Mouse (Mus musculus) fibroblast of lung, adult 2 months (primary cell): Measurements from ENCODE around the gene Dpm3.
"Not testable (repeated sequence)": the region's sequence is repeated elsewhere in the genome, so short reads cannot be mapped to it uniquely, and the experiment has no call there.

Experiments used
- DNase-seq: peaks from one replicate; pipeline ENCODE4 v3.0.0-alpha.2; 2011; ENCODE audit warnings: low read depth

The Dpm3 gene

GRCm38 (mm10) chr3:89259076-89259475 lies at the start of gene Dpm3:
Gene Dpm3, plus strand, starts transcription at chr3:89259358.
- DNase-seq = no peak

- no peak for DNase-seq
Measured at GRCm38 (mm10) chr3:89209731-89210130, 49.4 kb upstream of the Dpm3 start.

- no peak for DNase-seq
Measured at GRCm38 (mm10) chr3:89210162-89210561, 49.0 kb upstream of the Dpm3 start.

GRCm38 (mm10) chr3:89210731-89211130 lies 48.4 kb upstream of the Dpm3 start:
- DNase-seq = no peak

- peak; percentile 61 for DNase-seq
Measured at GRCm38 (mm10) chr3:89213803-89214530, 45.2 kb upstream of the Dpm3 start.

- DNase-seq = no peak
Measured at GRCm38 (mm10) chr3:89214681-89215411, 44.3 kb upstream of the Dpm3 start, which contains the start of gene Thbs3. Gene Thbs3, plus strand, starts transcription at chr3:89215180.

- peak; percentile 61 for DNase-seq
Measured at GRCm38 (mm10) chr3:89215853-89216252, 43.3 kb upstream of the Dpm3 start.

GRCm38 (mm10) chr3:89216407-89216806 lies 42.8 kb upstream of the Dpm3 start:
- DNase-seq = not testable (repeated sequence)

- no peak for DNase-seq
Measured at GRCm38 (mm10) chr3:89218271-89218670, 40.9 kb upstream of the Dpm3 start.

- DNase-seq = no peak
Measured at GRCm38 (mm10) chr3:89219546-89219945, 39.6 kb upstream of the Dpm3 start.

GRCm38 (mm10) chr3:89221167-89221566 lies 38.0 kb upstream of the Dpm3 start:
- DNase-seq = no peak

- no peak for DNase-seq
Measured at GRCm38 (mm10) chr3:89224796-89225195, 34.4 kb upstream of the Dpm3 start.

GRCm38 (mm10) chr3:89225321-89225815 lies 33.8 kb upstream of the Dpm3 start:
- DNase-seq = no peak

- no peak for DNase-seq
Measured at GRCm38 (mm10) chr3:89225918-89226317, 33.2 kb upstream of the Dpm3 start.

- DNase-seq = no peak
Measured at GRCm38 (mm10) chr3:89226361-89226760, 32.8 kb upstream of the Dpm3 start.

- DNase-seq = no peak
Measured at GRCm38 (mm10) chr3:89226900-89227299, 32.3 kb upstream of the Dpm3 start, which contains the start of gene Mtx1. Gene Mtx1, minus strand, starts transcription at chr3:89227088.

- peak; percentile 94 for DNase-seq
Measured at GRCm38 (mm10) chr3:89227307-89228179, 31.6 kb upstream of the Dpm3 start.

GRCm38 (mm10) chr3:89228180-89228549 lies 31.0 kb upstream of the Dpm3 start:
- no peak for DNase-seq

GRCm38 (mm10) chr3:89228836-89229235 lies 30.3 kb upstream of the Dpm3 start, which contains the start of gene Muc1:
Gene Muc1, plus strand, starts transcription at chr3:89229057.
- no peak for DNase-seq

- no peak for DNase-seq
Measured at GRCm38 (mm10) chr3:89229276-89229675, 29.9 kb upstream of the Dpm3 start.

GRCm38 (mm10) chr3:89230561-89230960 lies 28.6 kb upstream of the Dpm3 start:
- DNase-seq = no peak

- DNase-seq = no peak
Measured at GRCm38 (mm10) chr3:89231345-89231744, 27.8 kb upstream of the Dpm3 start.
